Mouse (Mus musculus): ENCODE results near the gene Gipc3. TPM values are rescaled to one million over a fixed set of nuclear protein-coding genes. Genes with fewer than 3 reads are reported as not detected.

Gene Gipc3
- total RNA-seq, 2 experiments from 2014 or later = 0.96 to 1.3 TPM

Small RNA genes within 50 kb of the gene (microRNA-seq; reads per million reads assigned to microRNA genes)
- 0 reads per million in 2 experiments for gene Mir6913

Other genes starting within 250 kb of the Gipc3 start
- 1 to 10 TPM in 1 of 2 experiments, under 1 TPM in 1; 0.87 to 2.1 TPM for gene Creb3l3, start 244.4 kb downstream of the Gipc3 start, total RNA-seq (2021)
- gene Map2k2, start 237.4 kb downstream of the Gipc3 start, total RNA-seq (2021) = 100 to 1,000 TPM; 170 to 177 TPM
- gene Zbtb7a, start 208.0 kb downstream of the Gipc3 start, total RNA-seq (2021) = 10 to 100 TPM; 29.2 to 35.9 TPM
- gene Pias4, start 175.3 kb downstream of the Gipc3 start, total RNA-seq (2021) = 10 to 100 TPM; 10.7 to 13.8 TPM
- gene Eef2, start 166.6 kb downstream of the Gipc3 start, total RNA-seq (2021) = 1,000 to 10,000 TPM in 1 of 2 experiments, 100 to 1,000 TPM in 1; 974 to 1,018 TPM
- gene Dapk3, start 160.3 kb downstream of the Gipc3 start, total RNA-seq (2021) = 10 to 100 TPM; 29.8 to 30.4 TPM
- gene 4930442H23Rik, start 159.4 kb downstream of the Gipc3 start, total RNA-seq (2021) = not detected
- gene Nmrk2, start 141.2 kb downstream of the Gipc3 start, total RNA-seq (2021) = 1 to 10 TPM; 1.7 to 1.8 TPM
- gene Atcay, start 112.4 kb downstream of the Gipc3 start, total RNA-seq (2021) = under 1 TPM; 0.40 to 0.43 TPM
- 1 to 10 TPM; 2.1 to 3.5 TPM for gene Zfr2, start 110.1 kb downstream of the Gipc3 start, total RNA-seq (2021)
- 1 to 10 TPM in 1 of 2 experiments, under 1 TPM in 1; 0.70 to 1.3 TPM for gene Matk, start 90.3 kb downstream of the Gipc3 start, total RNA-seq (2021)
- 100 to 1,000 TPM in 1 of 2 experiments, 10 to 100 TPM in 1; 93.7 to 108 TPM for gene Mrpl54, start 76.3 kb downstream of the Gipc3 start, total RNA-seq (2021)
- 10 to 100 TPM; 61.6 to 63.5 TPM for gene Apba3, start 76.3 kb downstream of the Gipc3 start, total RNA-seq (2021)
- gene Tjp3, start 51.7 kb downstream of the Gipc3 start, total RNA-seq (2021) = under 1 TPM; 0.14 to 0.36 TPM
- gene Pip5k1c, start 50.3 kb downstream of the Gipc3 start, total RNA-seq (2021) = 10 to 100 TPM; 24.0 to 30.8 TPM
- 10 to 100 TPM; 11.0 to 14.5 TPM for gene Cactin, start 22.2 kb downstream of the Gipc3 start, total RNA-seq (2021)
- 1 to 10 TPM; 2.3 to 3.8 TPM for gene Tbxa2r, start 14.5 kb downstream of the Gipc3 start, total RNA-seq (2021)
- 10 to 100 TPM; 26.8 to 41.9 TPM for gene Hmg20b, start 7.2 kb upstream of the Gipc3 start, total RNA-seq (2021)
- 1 to 10 TPM; 4.5 to 7.5 TPM for gene Mfsd12, start 14.2 kb upstream of the Gipc3 start, total RNA-seq (2021)
- 1 to 10 TPM in 1 of 2 experiments, under 1 TPM in 1; 0.85 to 1.4 TPM for gene 4930404N11Rik, start 22.6 kb upstream of the Gipc3 start, total RNA-seq (2021)
- gene Fzr1, start 35.2 kb upstream of the Gipc3 start, total RNA-seq (2021) = 10 to 100 TPM; 17.6 to 24.1 TPM
- 10 to 100 TPM; 40.3 to 46.7 TPM for gene Dohh, start 41.2 kb upstream of the Gipc3 start, total RNA-seq (2021)
- gene Gm48551, start 41.2 kb upstream of the Gipc3 start, total RNA-seq (2021) = under 1 TPM; 0.40 to 0.45 TPM
- gene Gm48552, start 45.7 kb upstream of the Gipc3 start, total RNA-seq (2021) = 1 to 10 TPM in 1 of 2 experiments, under 1 TPM in 1; 0.33 to 2.0 TPM
- under 1 TPM in 1 of 2 experiments, not detected in 1; 0.65 TPM for gene Smim24, start 49.8 kb upstream of the Gipc3 start, total RNA-seq (2021)
- gene Nfic, start 112.4 kb upstream of the Gipc3 start, total RNA-seq (2021) = 100 to 1,000 TPM; 329 to 332 TPM
- under 1 TPM; 0.38 to 0.99 TPM for gene Celf5, start 139.4 kb upstream of the Gipc3 start, total RNA-seq (2021)
- gene Ncln, start 153.1 kb upstream of the Gipc3 start, total RNA-seq (2021) = 10 to 100 TPM; 45.9 to 48.2 TPM
- gene S1pr4, start 156.9 kb upstream of the Gipc3 start, total RNA-seq (2021) = under 1 TPM; 0.56 to 0.61 TPM
- under 1 TPM; 0.47 to 0.77 TPM for gene Gna15, start 181.0 kb upstream of the Gipc3 start, total RNA-seq (2021)
- 10 to 100 TPM; 40.6 to 44.8 TPM for gene Gna11, start 201.9 kb upstream of the Gipc3 start, total RNA-seq (2021)
- 100 to 1,000 TPM; 614 to 667 TPM for gene Aes, start 216.2 kb upstream of the Gipc3 start, total RNA-seq (2021)
- 1 to 10 TPM; 4.4 to 9.4 TPM for gene Tle2, start 231.3 kb upstream of the Gipc3 start, total RNA-seq (2021)

All from gastrocnemius, postnatal 10 days (tissue).